Mouse (Mus musculus) limb, embryonic 13.5 days (tissue): ENCODE measurements around the gene Marf1. TPM values are rescaled to one million over a fixed set of nuclear protein-coding genes. Genes with fewer than 3 reads are reported as not detected.

Source experiments
- ATAC-seq: fragments of 200-750 bp; cut with Nextera tagmentation; 2 replicates; pipeline ENCODE4 v1.8.0; 2017; ENCODE audit warnings: low read depth, moderate number of reproducible peaks, moderate TSS enrichment; ENCODE audit not compliant: low FRiP score
- H3K27ac ChIP-seq: fragments of 300-500 bp; sonication (generic); 2 replicates; pipeline ENCODE4 v1.5.1; 2015; ENCODE audit warnings: inconsistent platforms, mild to moderate bottlenecking, moderate library complexity
- H3K27me3 ChIP-seq: fragments of 300-500 bp; sonication (generic); 2 replicates; pipeline ENCODE4 v1.6.1; 2015; ENCODE audit warnings: mild to moderate bottlenecking, inconsistent platforms
- H3K36me3 ChIP-seq: fragments of 300-500 bp; sonication (generic); 2 replicates; pipeline ENCODE4 v1.6.1; 2015; ENCODE audit warnings: inconsistent platforms, mild to moderate bottlenecking, moderate library complexity
- H3K4me1 ChIP-seq: fragments of 300-500 bp; sonication (generic); 2 replicates; pipeline ENCODE4 v1.6.1; 2015; ENCODE audit warnings: inconsistent platforms
- H3K4me2 ChIP-seq: fragments of 300-500 bp; sonication (generic); replicated peaks from 2 replicates; pipeline ENCODE4 v1.6.1; 2015; ENCODE audit warnings: inconsistent platforms, mild to moderate bottlenecking, moderate library complexity
- H3K4me3 ChIP-seq: fragments of 300-500 bp; sonication (generic); 2 replicates; pipeline ENCODE4 v1.5.1; 2015; ENCODE audit warnings: moderate library complexity, mild to moderate bottlenecking, inconsistent platforms
- H3K9ac ChIP-seq: fragments of 300-500 bp; sonication (generic); 2 replicates; pipeline ENCODE4 v1.6.1; 2015; ENCODE audit warnings: mild to moderate bottlenecking, inconsistent platforms
- H3K9me3 ChIP-seq: fragments of 300-500 bp; sonication (generic); 2 replicates; pipeline ENCODE4 v1.6.1; 2016; ENCODE audit warnings: inconsistent platforms
- WGBS: fragments of 180-500 bp; shearing (Covaris S2); methylation state at CpG from one replicate; pipeline ENCODE4 v1.1.7; 2015; 5-methylcytosine and 5-hydroxymethylcytosine counted together
- polyA plus RNA-seq: library from polyadenylated mRNA; unstranded; fragments of >200 nt; fragmentation: Nextera tagmentation; extraction: Ambion mirVana; gene quantifications from 2 replicates; pipeline ENCODE4 v1.2.1, GENCODE M21; 2015

Marf1 gene
- polyA plus RNA-seq, 1 experiment from 2014 or later, result 22.3 TPM

- Histone ChIP-seq H3K9ac (no peak overlapping the region), H3K9me3 (no peaks in the 10 kb centered on the region), H3K4me2 (no peak overlapping the region), H3K4me1 (no peaks in the 10 kb centered on the region), H3K4me3 (no peak overlapping the region), H3K36me3 (peaks cover 98% of the 10 kb centered on the region), H3K27ac (no peak overlapping the region), H3K27me3 (no peaks in the 10 kb centered on the region)
- 88% methylated on average over 3 of the region's 3 CpGs for WGBS
- no peak for ATAC-seq
Measured at GRCm38 (mm10) chr16:14131376-14131775, 31.8 kb downstream of the Marf1 start.

- Histone ChIP-seq H3K9me3 (no peaks in the 10 kb centered on the region), H3K36me3 (peaks cover 98% of the 10 kb centered on the region), H3K4me3 (no peak overlapping the region), H3K27me3 (no peaks in the 10 kb centered on the region), H3K9ac (no peak overlapping the region), H3K4me2 (no peak overlapping the region), H3K27ac (no peak overlapping the region), H3K4me1 (no peaks in the 10 kb centered on the region)
- ATAC-seq, result no peak
- WGBS, result 91% methylated on average over 7 of the region's 7 CpGs
Measured at GRCm38 (mm10) chr16:14130796-14131195, 32.4 kb downstream of the Marf1 start.

- Histone ChIP-seq H3K9me3 (no peaks in the 10 kb centered on the region), H3K27ac (no peak overlapping the region), H3K4me3 (no peak overlapping the region), H3K27me3 (no peaks in the 10 kb centered on the region), H3K9ac (no peak overlapping the region), H3K36me3 (peaks cover 98% of the 10 kb centered on the region), H3K4me2 (no peak overlapping the region), H3K4me1 (no peaks in the 10 kb centered on the region)
- no peak for ATAC-seq
Measured at GRCm38 (mm10) chr16:14128977-14129376, 34.2 kb downstream of the Marf1 start.

- Histone ChIP-seq H3K9me3 (no peaks in the 10 kb centered on the region), H3K9ac (no peak overlapping the region), H3K4me2 (no peak overlapping the region), H3K4me3 (no peak overlapping the region), H3K27ac (no peak overlapping the region), H3K27me3 (no peaks in the 10 kb centered on the region), H3K36me3 (peaks cover 100% of the 10 kb centered on the region), H3K4me1 (no peaks in the 10 kb centered on the region)
- 92% methylated on average over 1 of the region's 1 CpGs for WGBS
- ATAC-seq, result no peak
Measured at GRCm38 (mm10) chr16:14125253-14125652, 37.9 kb downstream of the Marf1 start.

- Histone ChIP-seq H3K9me3 (no peaks in the 10 kb centered on the region), H3K4me2 (no peak overlapping the region), H3K27me3 (no peaks in the 10 kb centered on the region), H3K27ac (no peak overlapping the region), H3K4me1 (no peaks in the 10 kb centered on the region), H3K4me3 (no peak overlapping the region), H3K9ac (no peak overlapping the region), H3K36me3 (peaks cover 98% of the 10 kb centered on the region)
- no peak for ATAC-seq
- 95% methylated on average over 7 of the region's 7 CpGs for WGBS
Measured at GRCm38 (mm10) chr16:14124709-14125108, 38.4 kb downstream of the Marf1 start.

GRCm38 (mm10) chr16:14123901-14124300 is 39.2 kb downstream of the Marf1 start:
- WGBS, result 86% methylated on average over 2 of the region's 2 CpGs
- no peaks in the 10 kb centered on the region for H3K9me3 ChIP-seq
- no peak overlapping the region for H3K9ac ChIP-seq
- H3K4me3 ChIP-seq, result no peak overlapping the region
- H3K27ac ChIP-seq, result no peak overlapping the region
- ATAC-seq, result no peak
- H3K4me2 ChIP-seq, result no peak overlapping the region
- H3K27me3 ChIP-seq, result no peaks in the 10 kb centered on the region
- no peaks in the 10 kb centered on the region for H3K4me1 ChIP-seq
- peaks cover 94% of the 10 kb centered on the region for H3K36me3 ChIP-seq

- no peak overlapping the region for H3K4me2 ChIP-seq
- H3K27me3 ChIP-seq, result no peaks in the 10 kb centered on the region
- ATAC-seq, result no peak
- H3K27ac ChIP-seq, result no peak overlapping the region
- H3K4me1 ChIP-seq, result no peaks in the 10 kb centered on the region
- no peak overlapping the region for H3K9ac ChIP-seq
- H3K9me3 ChIP-seq, result no peaks in the 10 kb centered on the region
- no peak overlapping the region for H3K4me3 ChIP-seq
- peaks cover 86% of the 10 kb centered on the region for H3K36me3 ChIP-seq
Measured at GRCm38 (mm10) chr16:14122586-14122985, 40.6 kb downstream of the Marf1 start.

GRCm38 (mm10) chr16:14121563-14121962 is 41.6 kb downstream of the Marf1 start:
- no peak overlapping the region for H3K9ac ChIP-seq
- 98% methylated on average over 7 of the region's 7 CpGs for WGBS
- no peaks in the 10 kb centered on the region for H3K27me3 ChIP-seq
- no peaks in the 10 kb centered on the region for H3K9me3 ChIP-seq
- peaks cover 86% of the 10 kb centered on the region for H3K36me3 ChIP-seq
- no peaks in the 10 kb centered on the region for H3K4me1 ChIP-seq
- no peak overlapping the region for H3K27ac ChIP-seq
- H3K4me2 ChIP-seq, result no peak overlapping the region
- H3K4me3 ChIP-seq, result no peak overlapping the region
- no peak for ATAC-seq

GRCm38 (mm10) chr16:14120941-14121340 is 42.2 kb downstream of the Marf1 start:
- Histone ChIP-seq H3K4me3 (no peak overlapping the region), H3K27me3 (no peaks in the 10 kb centered on the region), H3K27ac (no peak overlapping the region), H3K4me1 (no peaks in the 10 kb centered on the region), H3K9ac (no peak overlapping the region), H3K36me3 (peaks cover 86% of the 10 kb centered on the region), H3K9me3 (no peaks in the 10 kb centered on the region), H3K4me2 (no peak overlapping the region)
- 93% methylated on average over 5 of the region's 5 CpGs for WGBS
- no peak for ATAC-seq

GRCm38 (mm10) chr16:14117299-14117698 is 45.9 kb downstream of the Marf1 start:
- Histone ChIP-seq H3K9ac (no peak overlapping the region), H3K36me3 (peaks cover 79% of the 10 kb centered on the region), H3K4me2 (no peak overlapping the region), H3K4me1 (no peaks in the 10 kb centered on the region), H3K27ac (no peak overlapping the region), H3K9me3 (no peaks in the 10 kb centered on the region), H3K27me3 (no peaks in the 10 kb centered on the region), H3K4me3 (no peak overlapping the region)
- ATAC-seq, result no peak
- WGBS, result 61% methylated on average over 2 of the region's 2 CpGs

- Histone ChIP-seq H3K36me3 (peaks cover 88% of the 10 kb centered on the region), H3K9me3 (no peaks in the 10 kb centered on the region), H3K4me3 (no peak overlapping the region), H3K4me2 (no peak overlapping the region), H3K4me1 (no peaks in the 10 kb centered on the region), H3K9ac (no peak overlapping the region), H3K27ac (no peak overlapping the region), H3K27me3 (no peaks in the 10 kb centered on the region)
- no peak for ATAC-seq
- 94% methylated on average over 3 of the region's 3 CpGs for WGBS
Measured at GRCm38 (mm10) chr16:14112742-14113141, 50.4 kb downstream of the Marf1 start.

- WGBS, result 85% methylated on average over 2 of the region's 2 CpGs
- Histone ChIP-seq H3K27ac (no peak overlapping the region), H3K4me1 (no peaks in the 10 kb centered on the region), H3K9ac (no peak overlapping the region), H3K36me3 (peaks cover 83% of the 10 kb centered on the region), H3K9me3 (no peaks in the 10 kb centered on the region), H3K4me3 (no peak overlapping the region), H3K27me3 (no peaks in the 10 kb centered on the region), H3K4me2 (no peak overlapping the region)
- ATAC-seq, result no peak
Measured at GRCm38 (mm10) chr16:14112133-14112532, 51.0 kb downstream of the Marf1 start.

GRCm38 (mm10) chr16:14110922-14111321 is 52.2 kb downstream of the Marf1 start:
- WGBS, result 87% methylated on average over 2 of the region's 2 CpGs
- H3K27me3 ChIP-seq, result no peaks in the 10 kb centered on the region
- H3K9ac ChIP-seq, result no peak overlapping the region
- H3K27ac ChIP-seq, result no peak overlapping the region
- no peak overlapping the region for H3K4me3 ChIP-seq
- no peak overlapping the region for H3K4me2 ChIP-seq
- H3K36me3 ChIP-seq, result peaks cover 71% of the 10 kb centered on the region
- no peaks in the 10 kb centered on the region for H3K9me3 ChIP-seq
- H3K4me1 ChIP-seq, result no peaks in the 10 kb centered on the region
- no peak for ATAC-seq
